Mouse (Mus musculus) limb, embryonic 11.5 days (tissue): ENCODE measurements around the gene Vmn1r55. TPM values are rescaled to one million over a fixed set of nuclear protein-coding genes. Genes with fewer than 3 reads are reported as not detected.
"Not testable (repeated sequence)": the region's sequence is repeated elsewhere in the genome, so short reads cannot be mapped to it uniquely, and the experiment has no call there.

Experiments
- ATAC-seq: fragments of 200-750 bp; cut with Nextera tagmentation; 2 replicates; pipeline ENCODE4 v1.8.0; 2017; ENCODE audit warnings: low read depth; ENCODE audit not compliant: insufficient number of reproducible peaks, low FRiP score, low TSS enrichment
- DNase-seq: peaks from one replicate; pipeline ENCODE4 v3.0.0-alpha.2; 2015; ENCODE audit warnings: low spot score
- H3K27ac ChIP-seq: fragments of 300-500 bp; sonication (generic); replicated peaks from 2 replicates; pipeline ENCODE4 v1.5.1; 2014; ENCODE audit warnings: low read depth, mild to moderate bottlenecking, low read length
- H3K27me3 ChIP-seq: fragments of 300-500 bp; sonication (generic); 2 replicates; pipeline ENCODE4 v1.6.1; 2014; ENCODE audit warnings: mild to moderate bottlenecking, low read length, mixed read lengths; ENCODE audit not compliant: control insufficient read depth, insufficient read depth
- H3K36me3 ChIP-seq: fragments of 300-500 bp; sonication (generic); 2 replicates; pipeline ENCODE4 v1.6.1; 2014; ENCODE audit warnings: mild to moderate bottlenecking, low read length, moderate library complexity, mixed read lengths; ENCODE audit not compliant: control insufficient read depth, insufficient read depth
- H3K4me1 ChIP-seq: fragments of 300-500 bp; sonication (generic); 2 replicates; pipeline ENCODE4 v1.6.1; 2014; ENCODE audit warnings: low read length, mixed read lengths; ENCODE audit not compliant: control insufficient read depth, insufficient read depth
- H3K4me2 ChIP-seq: fragments of 300-500 bp; sonication (generic); 2 replicates; pipeline ENCODE4 v1.6.1; 2014; ENCODE audit warnings: low read depth, mild to moderate bottlenecking, moderate library complexity; ENCODE audit not compliant: severe bottlenecking
- H3K4me3 ChIP-seq: fragments of 300-500 bp; sonication (generic); 2 replicates; pipeline ENCODE4 v1.5.1; 2014; ENCODE audit warnings: low read depth, low read length
- H3K9ac ChIP-seq: fragments of 300-500 bp; sonication (generic); 2 replicates; pipeline ENCODE4 v1.6.1; 2014; ENCODE audit warnings: mild to moderate bottlenecking, low read length
- H3K9me3 ChIP-seq: fragments of 300-500 bp; sonication (generic); 2 replicates; pipeline ENCODE4 v1.6.1; 2016; ENCODE audit warnings: low read length; ENCODE audit not compliant: control insufficient read depth
- WGBS: fragments of 180-500 bp; shearing (Covaris S2); extraction: QIAGEN DNeasy Blood & Tissue Kit; methylation state at CpG from one replicate; pipeline ENCODE4 v1.1.7; 2014; 5-methylcytosine and 5-hydroxymethylcytosine counted together
- polyA plus RNA-seq: library from polyadenylated mRNA; unstranded; fragments of >200 nt; fragmentation: Nextera tagmentation; extraction: Ambion mirVana; gene quantifications from 2 replicates; pipeline ENCODE4 v1.2.1, GENCODE M21; 2014

Vmn1r55 gene
- 0.01 TPM in 1 of 2 replicates, not detected in the other for polyA plus RNA-seq

- DNase-seq, H3K27me3 ChIP-seq, H3K9ac ChIP-seq, H3K4me1 ChIP-seq, H3K4me2 ChIP-seq, H3K4me3 ChIP-seq, H3K36me3 ChIP-seq, ATAC-seq, H3K27ac ChIP-seq, H3K9me3 ChIP-seq: not testable (repeated sequence)
Measured at GRCm38 (mm10) chr7:5149570-5149969, at the start of gene Vmn1r55. TSS of gene Vmn1r55 (minus strand) at chr7:5149670.

- H3K27me3 ChIP-seq, H3K4me2 ChIP-seq, H3K4me3 ChIP-seq, H3K36me3 ChIP-seq, ATAC-seq, DNase-seq, H3K9ac ChIP-seq, H3K9me3 ChIP-seq, H3K27ac ChIP-seq, H3K4me1 ChIP-seq: not testable (repeated sequence)
Measured at GRCm38 (mm10) chr7:5196647-5197046, 47.2 kb upstream of the Vmn1r55 start, which contains the start of gene Vmn1r56. TSS of gene Vmn1r56 (minus strand) at chr7:5196747.

GRCm38 (mm10) chr7:5125549-5126406 lies 23.7 kb downstream of the Vmn1r55 start, which contains the start of gene Rasl2-9:
TSS of gene Rasl2-9 (minus strand) at chr7:5125950.
- H3K4me2 ChIP-seq, result peak within 1 kb of the TSS; percentile 35
- H3K9ac ChIP-seq, result 0 out of 2 replicates have a peak within 1 kb of the TSS, but pooled peaks have one; percentile 30
- WGBS, result 17% methylated on average over 42 of the region's 42 CpGs
- H3K4me3 ChIP-seq, result peak within 1 kb of the TSS; percentile 7; the same call in 1 of the 2 replicates
- no peaks in the 10 kb centered on the region for H3K9me3 ChIP-seq
- DNase-seq (peak; percentile 83), ATAC-seq (peak; percentile 47; the same call in 1 of the 2 replicates)
- H3K27me3 ChIP-seq, result no peaks in the 10 kb centered on the region
- no peak within 1 kb of the TSS for H3K27ac ChIP-seq
- H3K36me3 ChIP-seq, result no peaks in the 10 kb centered on the region
- H3K4me1 ChIP-seq, result no peaks in the 10 kb centered on the region

GRCm38 (mm10) chr7:5125078-5125477 lies 24.4 kb downstream of the Vmn1r55 start:
- Histone ChIP-seq H3K4me2 (no peak overlapping the region), H3K9me3 (no peaks in the 10 kb centered on the region), H3K4me1 (no peaks in the 10 kb centered on the region), H3K36me3 (no peaks in the 10 kb centered on the region), H3K9ac (no peak overlapping the region), H3K27ac (no peak overlapping the region), H3K27me3 (no peaks in the 10 kb centered on the region), H3K4me3 (no peak overlapping the region)
- DNase-seq (no peak), ATAC-seq (no peak)
- WGBS, result 87% methylated on average over 8 of the region's 8 CpGs

- 82% methylated on average over 3 of the region's 3 CpGs for WGBS
- H3K27me3 ChIP-seq, result no peaks in the 10 kb centered on the region
- DNase-seq, result no peak
Measured at GRCm38 (mm10) chr7:5116850-5117249, 32.6 kb downstream of the Vmn1r55 start, which contains the start of gene Rfpl4. TSS of gene Rfpl4 (minus strand) at chr7:5116950.

GRCm38 (mm10) chr7:5112701-5113100 lies 36.8 kb downstream of the Vmn1r55 start:
- H3K27ac ChIP-seq, result no peak overlapping the region
- 53% methylated on average over 3 of the region's 3 CpGs for WGBS
- H3K4me2 ChIP-seq, result no peak overlapping the region
- no peak overlapping the region for H3K9ac ChIP-seq
- no peak for DNase-seq
- H3K4me3 ChIP-seq, result no peak overlapping the region
- no peaks in the 10 kb centered on the region for H3K27me3 ChIP-seq
- H3K36me3 ChIP-seq, result no peaks in the 10 kb centered on the region
- H3K4me1 ChIP-seq, result no peaks in the 10 kb centered on the region
- no peaks in the 10 kb centered on the region for H3K9me3 ChIP-seq
- no peak for ATAC-seq

More at GRCm38 (mm10) chr7:5116850-5117249, 32.6 kb downstream of the Vmn1r55 start, which contains the start of gene Rfpl4:
- no peaks in the 10 kb centered on the region for H3K4me1 ChIP-seq
- H3K27ac ChIP-seq, result no peak within 1 kb of the TSS
- H3K9ac ChIP-seq, result no peak within 1 kb of the TSS
- no peaks in the 10 kb centered on the region for H3K36me3 ChIP-seq
- H3K4me2 ChIP-seq, result no peak within 1 kb of the TSS
- ATAC-seq, result no peak
- H3K4me3 ChIP-seq, result no peak within 1 kb of the TSS
- no peaks in the 10 kb centered on the region for H3K9me3 ChIP-seq

GRCm38 (mm10) chr7:5109301-5109700 lies 40.2 kb downstream of the Vmn1r55 start:
- no peak for DNase-seq
- WGBS, result 81% methylated on average over 8 of the region's 8 CpGs
- H3K36me3 ChIP-seq, result no peaks in the 10 kb centered on the region
- no peak overlapping the region for H3K27ac ChIP-seq
- H3K9ac ChIP-seq, result no peak overlapping the region
- H3K4me1 ChIP-seq, result no peaks in the 10 kb centered on the region
- no peaks in the 10 kb centered on the region for H3K9me3 ChIP-seq
- no peaks in the 10 kb centered on the region for H3K27me3 ChIP-seq
- H3K4me3 ChIP-seq, result no peak overlapping the region
- no peak for ATAC-seq
- no peak overlapping the region for H3K4me2 ChIP-seq

GRCm38 (mm10) chr7:5108272-5108671 lies 41.2 kb downstream of the Vmn1r55 start:
- H3K9ac ChIP-seq, result no peak overlapping the region
- no peaks in the 10 kb centered on the region for H3K4me1 ChIP-seq
- no peaks in the 10 kb centered on the region for H3K27me3 ChIP-seq
- DNase-seq (no peak), ATAC-seq (no peak)
- no peak overlapping the region for H3K27ac ChIP-seq
- no peak overlapping the region for H3K4me3 ChIP-seq
- H3K36me3 ChIP-seq, result no peaks in the 10 kb centered on the region
- no peaks in the 10 kb centered on the region for H3K9me3 ChIP-seq
- no peak overlapping the region for H3K4me2 ChIP-seq
- 86% methylated on average over 4 of the region's 4 CpGs for WGBS
